Mouse (Mus musculus): ENCODE measurements around the gene Foxp1. TPM values are rescaled to one million over a fixed set of nuclear protein-coding genes. Genes with fewer than 3 reads are reported as not detected.

The Foxp1 gene
- polyA plus RNA-seq, 1 experiment from 2014 or later: 91.9 TPM

GRCm38 (mm10) chr6:99388741-99389675, 133.5 kb downstream of the Foxp1 start:
- Histone ChIP-seq H3K9me3 (ENCODE audit: control insufficient read depth, low read length) (no peaks in the 10 kb centered on the region), H3K9ac (ENCODE audit: low read depth, low read length) (no peak overlapping the region), H3K4me3 (ENCODE audit: low read depth, low read length) (no peak overlapping the region), H3K27ac (ENCODE audit: low read depth, low read length) (no peak overlapping the region), H3K36me3 (ENCODE audit: control insufficient read depth, insufficient read depth, low read length) (no peaks in the 10 kb centered on the region), H3K4me1 (replicated peaks; ENCODE audit: control insufficient read depth, insufficient read depth, low read length) (no peaks in the 10 kb centered on the region), H3K4me2 (replicated peaks; ENCODE audit: low read depth, low read length) (no peak overlapping the region), H3K27me3 (ENCODE audit: control insufficient read depth, insufficient read depth, low read length) (no peaks in the 10 kb centered on the region)
- DNase-seq (ENCODE audit: low spot score): no peak
- 76% methylated on average over 19 of the region's 19 CpGs for WGBS
- ATAC-seq (ENCODE audit: low FRiP score): no peak

GRCm38 (mm10) chr6:99388023-99388422, 134.5 kb downstream of the Foxp1 start:
- ATAC-seq (ENCODE audit: low FRiP score) (no peak), DNase-seq (ENCODE audit: low spot score) (no peak)
- H3K27me3 ChIP-seq (ENCODE audit: control insufficient read depth, insufficient read depth, low read length): no peaks in the 10 kb centered on the region
- H3K4me1 ChIP-seq (replicated peaks; ENCODE audit: control insufficient read depth, insufficient read depth, low read length): no peaks in the 10 kb centered on the region
- 90% methylated on average over 5 of the region's 5 CpGs for WGBS
- H3K9me3 ChIP-seq (ENCODE audit: control insufficient read depth, low read length): no peaks in the 10 kb centered on the region
- H3K36me3 ChIP-seq (ENCODE audit: control insufficient read depth, insufficient read depth, low read length): no peaks in the 10 kb centered on the region
- no peak overlapping the region for H3K27ac ChIP-seq (ENCODE audit: low read depth, low read length)
- H3K9ac ChIP-seq (ENCODE audit: low read depth, low read length): no peak overlapping the region
- no peak overlapping the region for H3K4me3 ChIP-seq (ENCODE audit: low read depth, low read length)
- H3K4me2 ChIP-seq (replicated peaks; ENCODE audit: low read depth, low read length): no peak overlapping the region

GRCm38 (mm10) chr6:99385059-99385604, 137.4 kb downstream of the Foxp1 start:
- no peak for ATAC-seq (ENCODE audit: low FRiP score)
- Histone ChIP-seq H3K4me3 (ENCODE audit: low read depth, low read length) (no peak overlapping the region), H3K4me2 (replicated peaks; ENCODE audit: low read depth, low read length) (no peak overlapping the region), H3K27ac (ENCODE audit: low read depth, low read length) (no peak overlapping the region), H3K36me3 (ENCODE audit: control insufficient read depth, insufficient read depth, low read length) (no peaks in the 10 kb centered on the region), H3K4me1 (replicated peaks; ENCODE audit: control insufficient read depth, insufficient read depth, low read length) (no peaks in the 10 kb centered on the region), H3K27me3 (ENCODE audit: control insufficient read depth, insufficient read depth, low read length) (no peaks in the 10 kb centered on the region), H3K9ac (ENCODE audit: low read depth, low read length) (no peak overlapping the region), H3K9me3 (ENCODE audit: control insufficient read depth, low read length) (no peaks in the 10 kb centered on the region)
- WGBS: 91% methylated on average over 2 of the region's 2 CpGs
- no peak for DNase-seq (ENCODE audit: low spot score)

GRCm38 (mm10) chr6:99383846-99384472, 138.6 kb downstream of the Foxp1 start:
- 80% methylated on average over 4 of the region's 4 CpGs for WGBS
- no peak for DNase-seq (ENCODE audit: low spot score)
- Histone ChIP-seq H3K4me2 (replicated peaks; ENCODE audit: low read depth, low read length) (no peak overlapping the region), H3K36me3 (ENCODE audit: control insufficient read depth, insufficient read depth, low read length) (no peaks in the 10 kb centered on the region), H3K27ac (ENCODE audit: low read depth, low read length) (no peak overlapping the region), H3K4me1 (replicated peaks; ENCODE audit: control insufficient read depth, insufficient read depth, low read length) (no peaks in the 10 kb centered on the region), H3K27me3 (ENCODE audit: control insufficient read depth, insufficient read depth, low read length) (no peaks in the 10 kb centered on the region), H3K9ac (ENCODE audit: low read depth, low read length) (no peak overlapping the region), H3K4me3 (ENCODE audit: low read depth, low read length) (no peak overlapping the region), H3K9me3 (ENCODE audit: control insufficient read depth, low read length) (no peaks in the 10 kb centered on the region)
- ATAC-seq (ENCODE audit: low FRiP score): no peak

- Histone ChIP-seq H3K27me3 (ENCODE audit: control insufficient read depth, insufficient read depth, low read length) (no peaks in the 10 kb centered on the region), H3K4me3 (ENCODE audit: low read depth, low read length) (no peak overlapping the region), H3K9ac (ENCODE audit: low read depth, low read length) (no peak overlapping the region), H3K27ac (ENCODE audit: low read depth, low read length) (no peak overlapping the region), H3K4me1 (replicated peaks; ENCODE audit: control insufficient read depth, insufficient read depth, low read length) (peaks cover 2% of the 10 kb centered on the region; the same call in 1 of the 2 replicates), H3K4me2 (replicated peaks; ENCODE audit: low read depth, low read length) (no peak overlapping the region), H3K9me3 (ENCODE audit: control insufficient read depth, low read length) (no peaks in the 10 kb centered on the region), H3K36me3 (ENCODE audit: control insufficient read depth, insufficient read depth, low read length) (no peaks in the 10 kb centered on the region)
- ATAC-seq (ENCODE audit: low FRiP score) (no peak), DNase-seq (ENCODE audit: low spot score) (no peak)
- WGBS: 96% methylated on average over 5 of the region's 5 CpGs
Measured at GRCm38 (mm10) chr6:99380146-99380545, 142.4 kb downstream of the Foxp1 start.

- no peaks in the 10 kb centered on the region for H3K36me3 ChIP-seq (ENCODE audit: control insufficient read depth, insufficient read depth, low read length)
- 65% methylated on average over 7 of the region's 7 CpGs for WGBS
- H3K9ac ChIP-seq (ENCODE audit: low read depth, low read length): no peak overlapping the region
- H3K4me3 ChIP-seq (ENCODE audit: low read depth, low read length): no peak overlapping the region
- no peak for ATAC-seq (ENCODE audit: low FRiP score)
- H3K9me3 ChIP-seq (ENCODE audit: control insufficient read depth, low read length): no peaks in the 10 kb centered on the region
- H3K4me2 ChIP-seq (replicated peaks; ENCODE audit: low read depth, low read length): no peak overlapping the region
- peaks cover 2% of the 10 kb centered on the region; the same call in 1 of the 2 replicates for H3K4me1 ChIP-seq (replicated peaks; ENCODE audit: control insufficient read depth, insufficient read depth, low read length)
- no peak overlapping the region for H3K27ac ChIP-seq (ENCODE audit: low read depth, low read length)
- no peak for DNase-seq (ENCODE audit: low spot score)
- no peaks in the 10 kb centered on the region for H3K27me3 ChIP-seq (ENCODE audit: control insufficient read depth, insufficient read depth, low read length)
Measured at GRCm38 (mm10) chr6:99378997-99379710, 143.4 kb downstream of the Foxp1 start.

GRCm38 (mm10) chr6:99377716-99378115, 144.8 kb downstream of the Foxp1 start:
- no peaks in the 10 kb centered on the region for H3K36me3 ChIP-seq (ENCODE audit: control insufficient read depth, insufficient read depth, low read length)
- H3K27ac ChIP-seq (ENCODE audit: low read depth, low read length): no peak overlapping the region
- no peaks in the 10 kb centered on the region for H3K27me3 ChIP-seq (ENCODE audit: control insufficient read depth, insufficient read depth, low read length)
- ATAC-seq (ENCODE audit: low FRiP score): no peak
- no peak overlapping the region for H3K4me3 ChIP-seq (ENCODE audit: low read depth, low read length)
- no peak overlapping the region for H3K4me2 ChIP-seq (replicated peaks; ENCODE audit: low read depth, low read length)
- WGBS: 83% methylated on average over 4 of the region's 4 CpGs
- no peaks in the 10 kb centered on the region for H3K9me3 ChIP-seq (ENCODE audit: control insufficient read depth, low read length)
- no peak for DNase-seq (ENCODE audit: low spot score)
- peaks cover 2% of the 10 kb centered on the region; the same call in 1 of the 2 replicates for H3K4me1 ChIP-seq (replicated peaks; ENCODE audit: control insufficient read depth, insufficient read depth, low read length)
- no peak overlapping the region for H3K9ac ChIP-seq (ENCODE audit: low read depth, low read length)

GRCm38 (mm10) chr6:99377131-99377530, 145.4 kb downstream of the Foxp1 start:
- Histone ChIP-seq H3K27ac (ENCODE audit: low read depth, low read length) (no peak overlapping the region), H3K4me2 (replicated peaks; ENCODE audit: low read depth, low read length) (no peak overlapping the region), H3K36me3 (ENCODE audit: control insufficient read depth, insufficient read depth, low read length) (no peaks in the 10 kb centered on the region), H3K4me1 (replicated peaks; ENCODE audit: control insufficient read depth, insufficient read depth, low read length) (peaks cover 2% of the 10 kb centered on the region; the same call in 1 of the 2 replicates), H3K9ac (ENCODE audit: low read depth, low read length) (no peak overlapping the region), H3K27me3 (ENCODE audit: control insufficient read depth, insufficient read depth, low read length) (no peaks in the 10 kb centered on the region), H3K4me3 (ENCODE audit: low read depth, low read length) (no peak overlapping the region), H3K9me3 (ENCODE audit: control insufficient read depth, low read length) (no peaks in the 10 kb centered on the region)
- DNase-seq (ENCODE audit: low spot score): no peak
- WGBS: 61% methylated on average over 2 of the region's 2 CpGs
- ATAC-seq (ENCODE audit: low FRiP score): no peak

Measured in hindbrain, embryonic 11.5 days (tissue).